Mouse (Mus musculus) spleen, adult 18-20 months (tissue): Measurements from ENCODE around the gene Pip.

Experiments
- DNase-seq, 2 experiments: peaks; one replicate each; pipeline ENCODE4 v3.0.0; 2022; ENCODE audit warnings: mixed read lengths in 2 of 2

Gene Pip

DNA sequence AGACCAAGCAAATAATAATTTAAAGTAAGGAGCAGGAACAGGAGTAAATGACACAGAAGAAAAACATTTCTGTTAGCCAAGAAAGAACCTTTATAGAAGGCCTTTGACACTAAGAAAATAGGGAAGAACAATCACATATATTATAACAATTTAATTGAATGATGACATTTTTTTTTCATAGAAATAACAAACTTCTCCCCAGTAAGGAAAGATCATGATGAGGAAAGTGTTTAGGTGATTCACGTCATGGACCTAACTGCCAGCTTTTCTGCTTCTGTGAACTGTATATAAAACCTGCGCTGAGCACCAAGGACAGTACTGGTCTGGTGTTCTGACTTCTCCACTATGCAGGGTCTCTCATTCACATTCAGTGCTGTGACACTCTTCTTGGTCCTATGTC, at the start of gene Pip:
Pip (plus strand) TSS at position 301 of the 400 bp plus-strand sequence.
- DNase-seq = no peak

DNA sequence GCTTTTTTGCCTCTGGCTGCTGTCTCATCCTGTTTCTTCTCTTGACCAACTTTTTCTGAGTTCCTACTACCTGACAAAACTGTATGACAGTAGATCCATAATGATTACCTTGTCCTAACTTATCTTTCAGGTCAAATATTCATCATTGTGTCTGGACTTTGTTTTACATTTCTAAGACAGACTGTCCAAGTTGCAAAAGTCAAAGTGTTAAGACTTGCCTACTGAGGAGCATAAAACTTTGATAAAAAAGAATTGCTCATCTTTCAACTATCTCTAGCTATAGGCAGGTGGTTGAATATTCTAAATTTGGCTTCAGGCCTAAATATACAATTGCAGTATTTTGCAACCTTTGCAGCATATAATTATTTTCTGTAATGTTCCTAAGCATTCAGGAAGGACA, 23.2 kb upstream of the Pip start:
- no peak for DNase-seq

- DNase-seq = no peak
Measured at GRCm38 (mm10) chr6:41829516-41829915, 17.8 kb upstream of the Pip start.

DNA sequence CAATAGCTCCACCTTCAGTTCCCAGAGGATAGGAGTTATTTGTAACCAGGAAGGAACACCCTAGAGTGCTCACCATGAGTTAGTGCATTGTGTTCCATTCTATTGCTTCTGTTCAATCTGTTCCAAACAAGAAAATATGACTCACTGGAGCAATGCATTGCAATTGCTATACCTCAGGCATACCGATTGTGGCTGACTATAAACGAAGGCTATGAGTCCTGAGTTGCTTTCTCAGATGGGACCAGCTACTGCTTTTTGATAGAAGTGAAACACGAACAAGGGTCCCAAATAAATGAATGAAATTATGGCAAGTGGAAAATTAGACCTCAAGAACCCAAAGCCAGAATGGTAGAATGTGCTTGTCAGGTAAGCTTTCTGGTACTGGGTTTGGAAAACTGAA, 5.4 kb downstream of the Pip start, which contains the start of gene Sval2:
Sval2 (plus strand) TSS at position 301 of the 400 bp plus-strand sequence.
- no peak for DNase-seq

DNA sequence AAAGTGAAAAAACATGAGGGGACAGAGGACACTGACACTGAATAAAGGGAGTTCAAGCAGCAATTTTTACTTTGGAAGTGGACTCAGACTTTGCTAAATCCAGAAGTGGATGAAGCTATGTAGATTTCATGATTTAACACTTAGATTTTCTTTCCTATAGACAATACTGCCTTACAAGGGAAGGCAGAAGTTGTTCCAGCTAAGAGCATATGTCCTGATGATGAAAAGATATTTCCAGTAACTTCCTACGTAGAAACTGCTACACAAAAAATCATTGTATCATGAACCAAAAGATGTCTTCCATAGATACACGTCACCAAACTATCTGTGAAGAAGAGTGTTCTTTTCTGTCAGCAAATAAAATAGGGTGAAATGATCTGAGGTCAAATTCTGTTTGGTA, 16.7 kb downstream of the Pip start:
- DNase-seq = no peak
